Mouse (Mus musculus) kidney, embryonic 16.5 days (tissue): ENCODE data around the gene Ppp1r10. TPM values are rescaled to one million over a fixed set of nuclear protein-coding genes. Genes with fewer than 3 reads are reported as not detected.

Source experiments
- ATAC-seq: fragments of 200-750 bp; cut with Nextera tagmentation; 2 replicates; pipeline ENCODE4 v1.8.0; 2017; ENCODE audit warnings: moderate TSS enrichment; ENCODE audit not compliant: low FRiP score, low TSS enrichment
- H3K27ac ChIP-seq: fragments of 300-500 bp; sonication (generic); 2 replicates; pipeline ENCODE4 v1.5.1; 2014; ENCODE audit warnings: low read length
- H3K27me3 ChIP-seq: fragments of 300-500 bp; sonication (generic); 2 replicates; pipeline ENCODE4 v1.6.1; 2014; ENCODE audit warnings: low read length, control low read depth, mixed read lengths; ENCODE audit not compliant: insufficient read depth
- H3K36me3 ChIP-seq: fragments of 300-500 bp; sonication (generic); 2 replicates; pipeline ENCODE4 v1.6.1; 2014; ENCODE audit warnings: low read length, control low read depth, mixed read lengths; ENCODE audit not compliant: insufficient read depth
- H3K4me1 ChIP-seq: fragments of 300-500 bp; sonication (generic); 2 replicates; pipeline ENCODE4 v1.6.1; 2014; ENCODE audit warnings: low read length, control low read depth, mixed read lengths; ENCODE audit not compliant: insufficient read depth
- H3K4me2 ChIP-seq: fragments of 300-500 bp; sonication (generic); replicated peaks from 2 replicates; pipeline ENCODE4 v1.6.1; 2014; ENCODE audit warnings: low read depth, low read length
- H3K4me3 ChIP-seq: fragments of 300-500 bp; sonication (generic); 2 replicates; pipeline ENCODE4 v1.5.1; 2014; ENCODE audit warnings: mild to moderate bottlenecking, low read length
- H3K9ac ChIP-seq: fragments of 300-500 bp; sonication (generic); replicated peaks from 2 replicates; pipeline ENCODE4 v1.6.1; 2014; ENCODE audit warnings: low read length
- H3K9me3 ChIP-seq: fragments of 300-500 bp; sonication (generic); 2 replicates; pipeline ENCODE4 v1.6.1; 2016; ENCODE audit warnings: low read length, control low read depth
- WGBS: fragments of 180-500 bp; shearing (Covaris S2); extraction: QIAGEN DNeasy Blood & Tissue Kit; methylation state at CpG from one replicate; pipeline ENCODE4 v1.1.7; 2014; 5-methylcytosine and 5-hydroxymethylcytosine counted together
- polyA plus RNA-seq: library from polyadenylated mRNA; unstranded; fragments of >200 nt; fragmentation: Nextera tagmentation; extraction: Ambion mirVana; gene quantifications from 2 replicates; pipeline ENCODE4 v1.2.1, GENCODE M21; 2015

The Ppp1r10 gene
- polyA plus RNA-seq: 47.2 and 54.8 TPM in 2 replicates

- Histone ChIP-seq H3K27me3 (no peaks in the 10 kb centered on the region), H3K4me3 (peak within 1 kb of the TSS; percentile 85), H3K9ac (peak within 1 kb of the TSS; percentile 98), H3K4me1 (peaks cover 30% of the 10 kb centered on the region), H3K27ac (peak within 1 kb of the TSS; percentile 95), H3K4me2 (peak within 1 kb of the TSS; percentile 75), H3K9me3 (no peaks in the 10 kb centered on the region), H3K36me3 (peaks cover 18% of the 10 kb centered on the region; the same call in 1 of the 2 replicates)
- WGBS: under 1% methylated on average over 83 of the region's 83 CpGs
- peak; percentile 97 for ATAC-seq
These were observed at the start of gene Ppp1r10, which contains the start of gene Mrps18b for GRCm38 (mm10) chr17:35916297-35917142. Ppp1r10 (plus strand) TSS chr17:35916434. Mrps18b (minus strand) TSS chr17:35916389.

- Histone ChIP-seq H3K4me3 (peak overlapping the region; percentile 68), H3K4me2 (peak overlapping the region; percentile 83), H3K36me3 (0 out of 2 replicates have a peak, but pooled peaks cover 5% of the 10 kb centered on the region), H3K4me1 (peaks cover 51% of the 10 kb centered on the region), H3K27ac (peak overlapping the region; percentile 98), H3K27me3 (no peaks in the 10 kb centered on the region), H3K9me3 (peaks cover 4% of the 10 kb centered on the region; the same call in 1 of the 2 replicates), H3K9ac (peak overlapping the region; percentile 85)
- WGBS: 8% methylated on average over 26 of the region's 26 CpGs
- no peak for ATAC-seq
These were observed 49.0 kb upstream of the Ppp1r10 start for GRCm38 (mm10) chr17:35866911-35867890.

GRCm38 (mm10) chr17:35868165-35868820, 47.9 kb upstream of the Ppp1r10 start:
- Histone ChIP-seq H3K4me3 (peak overlapping the region; percentile 68), H3K27ac (peak overlapping the region; percentile 98), H3K9ac (peak overlapping the region; percentile 85), H3K36me3 (0 out of 2 replicates have a peak, but pooled peaks cover 5% of the 10 kb centered on the region), H3K4me1 (peaks cover 52% of the 10 kb centered on the region), H3K4me2 (peak overlapping the region; percentile 83), H3K27me3 (no peaks in the 10 kb centered on the region), H3K9me3 (peaks cover 4% of the 10 kb centered on the region; the same call in 1 of the 2 replicates)
- no peak for ATAC-seq
- 28% methylated on average over 16 of the region's 17 CpGs for whole genome bisulfite sequencing

- peaks cover 56% of the 10 kb centered on the region for H3K4me1 ChIP-seq
- no peak for ATAC-seq
- H3K4me2 ChIP-seq: peak overlapping the region; percentile 83
- WGBS: 5% methylated on average over 7 of the region's 7 CpGs
- peaks cover 4% of the 10 kb centered on the region; the same call in 1 of the 2 replicates for H3K9me3 ChIP-seq
- H3K27ac ChIP-seq: peak overlapping the region; percentile 98
- no peaks in the 10 kb centered on the region for H3K27me3 ChIP-seq
- peak overlapping the region; percentile 68 for H3K4me3 ChIP-seq
- 0 out of 2 replicates have a peak, but pooled peaks cover 5% of the 10 kb centered on the region for H3K36me3 ChIP-seq
- H3K9ac ChIP-seq: peak overlapping the region; percentile 85
These were observed 47.3 kb upstream of the Ppp1r10 start for GRCm38 (mm10) chr17:35868961-35869345.

- ATAC-seq: no peak
- 5% methylated on average over 7 of the region's 7 CpGs for WGBS
- Histone ChIP-seq H3K4me3 (peak overlapping the region; percentile 68), H3K36me3 (0 out of 2 replicates have a peak, but pooled peaks cover 5% of the 10 kb centered on the region), H3K9me3 (peaks cover 4% of the 10 kb centered on the region; the same call in 1 of the 2 replicates), H3K4me2 (peak overlapping the region; percentile 83), H3K27ac (peak overlapping the region; percentile 98), H3K27me3 (no peaks in the 10 kb centered on the region), H3K9ac (peak overlapping the region; percentile 85), H3K4me1 (peaks cover 52% of the 10 kb centered on the region)
These were observed 46.7 kb upstream of the Ppp1r10 start for GRCm38 (mm10) chr17:35869346-35870067.

GRCm38 (mm10) chr17:35870151-35870883, 45.9 kb upstream of the Ppp1r10 start:
- H3K27me3 ChIP-seq: no peaks in the 10 kb centered on the region
- peak overlapping the region; percentile 83 for H3K4me2 ChIP-seq
- peak overlapping the region; percentile 68 for H3K4me3 ChIP-seq
- peak overlapping the region; percentile 85 for H3K9ac ChIP-seq
- WGBS: 55% methylated on average over 9 of the region's 9 CpGs
- ATAC-seq: no peak
- peaks cover 10% of the 10 kb centered on the region; the same call in 1 of the 2 replicates for H3K36me3 ChIP-seq
- peak overlapping the region; percentile 98 for H3K27ac ChIP-seq
- H3K4me1 ChIP-seq: peaks cover 44% of the 10 kb centered on the region
- peaks cover 4% of the 10 kb centered on the region; the same call in 1 of the 2 replicates for H3K9me3 ChIP-seq

- 82% methylated on average over 8 of the region's 8 CpGs for WGBS
- Histone ChIP-seq H3K9ac (peak overlapping the region; percentile 85; the same call in 1 of the 2 replicates), H3K4me1 (peaks cover 43% of the 10 kb centered on the region)
These were observed 45.1 kb upstream of the Ppp1r10 start for GRCm38 (mm10) chr17:35870884-35871696.

More at GRCm38 (mm10) chr17:35870884-35871696, 45.1 kb upstream of the Ppp1r10 start:
- H3K36me3 ChIP-seq: peaks cover 15% of the 10 kb centered on the region; the same call in 1 of the 2 replicates
- H3K4me2 ChIP-seq: peak overlapping the region; percentile 83
- peaks cover 4% of the 10 kb centered on the region; the same call in 1 of the 2 replicates for H3K9me3 ChIP-seq
- no peaks in the 10 kb centered on the region for H3K27me3 ChIP-seq
- peak overlapping the region; percentile 68 for H3K4me3 ChIP-seq
- H3K27ac ChIP-seq: peak overlapping the region; percentile 98
- no peak for ATAC-seq
